ENCODE assay signal across 28 mouse cellular contexts in genomic region chr2:152926896-152927295, GRCm38 (mm10). TPM values are rescaled to one million over a fixed set of nuclear protein-coding genes. Genes with fewer than 3 reads are reported as not detected.
A peak's percentile ranks its signal among the peaks of the same experiment; 100 is the strongest.
DNase-seq lines count a peak whose midpoint lies in the region; ATAC-seq lines count a peak whose summit lies in the region.
"Had no signal": no experiment of that assay in that cellular context is flagged by ENCODE, and none has a peak within 500 bp of the region (broad histone marks: within the 10 kb centered on the region; RNA-seq: fewer than 3 reads in every experiment).

No protein-coding gene starts in this region.

- H3K27ac ChIP-seq in heart, embryonic 16.5 days (ENCODE audit: low read length), result peak overlapping the region; percentile 11; the same call in 1 of the 2 replicates
- H3K27ac ChIP-seq in limb, embryonic 11.5 days (replicated peaks; ENCODE audit: low read depth, low read length), result 0 out of 2 replicates have a peak overlapping the region, but pooled peaks have one; percentile 30
- H3K27ac ChIP-seq: embryonic facial prominence, embryonic 12.5 days; hindbrain, postnatal 0 days; liver, embryonic 12.5 days; neural tube, embryonic 13.5 days; stomach, embryonic 15.5 days had no signal

- peaks cover 11% of the 10 kb centered on the region for H3K4me1 ChIP-seq in heart, embryonic 16.5 days (ENCODE audit: control insufficient read depth, insufficient read depth, low read length)
- H3K4me1 ChIP-seq in limb, embryonic 11.5 days (ENCODE audit: control insufficient read depth, insufficient read depth, low read length), result peaks cover 42% of the 10 kb centered on the region

- H3K4me3 ChIP-seq in heart, embryonic 16.5 days (ENCODE audit: low read length), result no peak overlapping the region
- H3K4me3 ChIP-seq in limb, embryonic 11.5 days (ENCODE audit: low read depth, low read length), result no peak overlapping the region
- H3K4me3 ChIP-seq: embryonic facial prominence, embryonic 12.5 days; liver, embryonic 12.5 days; lung, embryonic 15.5 days; neural tube, embryonic 13.5 days; stomach, embryonic 15.5 days had no signal

- H3K27me3 ChIP-seq in heart, embryonic 16.5 days (ENCODE audit: control insufficient read depth, insufficient read depth, low read length), result no peaks in the 10 kb centered on the region
- no peaks in the 10 kb centered on the region for H3K27me3 ChIP-seq in limb, embryonic 11.5 days (ENCODE audit: control insufficient read depth, insufficient read depth, low read length)
- H3K27me3 ChIP-seq: embryonic facial prominence, embryonic 12.5 days; lung, embryonic 15.5 days; neural tube, embryonic 13.5 days; stomach, embryonic 15.5 days had no signal

- no peak overlapping the region for H3K4me2 ChIP-seq in heart, embryonic 16.5 days (ENCODE audit: low read depth, low read length)
- no peak overlapping the region for H3K4me2 ChIP-seq in limb, embryonic 11.5 days (ENCODE audit: low read depth, severe bottlenecking)
- H3K4me2 ChIP-seq: embryonic facial prominence, embryonic 12.5 days; liver, embryonic 12.5 days; lung, embryonic 15.5 days; neural tube, embryonic 13.5 days; stomach, embryonic 15.5 days had no signal

- 76% methylated on average over 9 of the region's 9 CpGs for WGBS in heart, embryonic 16.5 days
- WGBS in limb, embryonic 11.5 days, result 69% methylated on average over 9 of the region's 9 CpGs

- H3K36me3 ChIP-seq in heart, embryonic 16.5 days (ENCODE audit: control insufficient read depth, insufficient read depth), result no peaks in the 10 kb centered on the region
- H3K36me3 ChIP-seq in limb, embryonic 11.5 days (ENCODE audit: control insufficient read depth, insufficient read depth, low read length), result no peaks in the 10 kb centered on the region
- H3K36me3 ChIP-seq: embryonic facial prominence, embryonic 12.5 days; G1E; liver, embryonic 12.5 days; lung, embryonic 15.5 days; neural tube, embryonic 13.5 days; stomach, embryonic 15.5 days had no signal

- no peak for ATAC-seq in heart, embryonic 16.5 days (replicated peaks; ENCODE audit: extremely low read depth, insufficient read depth, low FRiP score)
- no peak for ATAC-seq in limb, embryonic 11.5 days (ENCODE audit: insufficient number of reproducible peaks, low FRiP score, low TSS enrichment, low read depth)
- ATAC-seq: CD4-positive, CD25-positive, alpha-beta regulatory T cell, adult 4 months; hindbrain, postnatal 0 days; liver, embryonic 12.5 days had no signal

- intact Hi-C loops in heart, postnatal 36 days (cut with DNase I), result no loop called here
- intact Hi-C loops in left cerebral cortex, postnatal 25 days (cut with DNase I), result no loop called here

- no peak overlapping the region for H3K9ac ChIP-seq in heart, embryonic 16.5 days (ENCODE audit: low read length)
- no peak overlapping the region for H3K9ac ChIP-seq in limb, embryonic 11.5 days (ENCODE audit: low read length)
- H3K9ac ChIP-seq: embryonic facial prominence, embryonic 12.5 days; liver, embryonic 12.5 days; lung, embryonic 15.5 days; stomach, embryonic 15.5 days had no signal

- no peaks in the 10 kb centered on the region for H3K9me3 ChIP-seq in heart, embryonic 16.5 days (replicated peaks; ENCODE audit: control insufficient read depth, low read length)
- no peaks in the 10 kb centered on the region for H3K9me3 ChIP-seq in limb, embryonic 11.5 days (ENCODE audit: control insufficient read depth, low read length)
- H3K9me3 ChIP-seq: embryonic facial prominence, embryonic 12.5 days; G1E; liver, embryonic 12.5 days; lung, embryonic 15.5 days; neural tube, embryonic 13.5 days; stomach, embryonic 15.5 days had no signal

- no peak for DNase-seq in heart, postnatal 36 days
- DNase-seq in 3T3-L1 (ENCODE audit: low read depth, low spot score) (peak; percentile 79), NIH3T3 (ENCODE audit: low read depth) (peak; percentile 69)
- no peak for DNase-seq in limb, embryonic 11.5 days (ENCODE audit: low spot score)
- DNase-seq in cerebellum, postnatal 4 days (ENCODE audit: low spot score in 2 of 2), result no peak
- DNase-seq in neural tube, embryonic 10.5 days (ENCODE audit: extremely low spot score, low spot score), result no peak
- DNase-seq in left cerebral cortex, postnatal 25 days (ENCODE audit: low spot score in 2 of 2), result no peak
- DNase-seq: cerebellum, adult 11 months; cerebellum, postnatal 25 days; heart, postnatal 14 days; kidney, adult 11 months; kidney, postnatal 36 days; spleen, adult 18-20 months; thymus, postnatal 25 days had no signal

RNA-seq across cellular contexts. Expression of gene Foxs1, which starts 6.1 kb away (rescaled TPM):
- 6.1 and 6.6 TPM in 2 replicates for polyA plus RNA-seq in heart, embryonic 16.5 days (2015; fragmentation: Nextera tagmentation; extraction: Ambion mirVana)
- 1 to 10 TPM; 2.8 to 3.6 TPM for total RNA-seq in heart, postnatal 36 days (2021)
- 0.29 and 0.38 TPM in 2 replicates for polyA plus RNA-seq in limb, embryonic 11.5 days (2014; fragmentation: Nextera tagmentation; extraction: Ambion mirVana)
- 1 to 10 TPM; 1.0 TPM for total RNA-seq in left cerebral cortex, postnatal 25 days (2021)
- total RNA-seq: G1E; megakaryocyte progenitor cell, adult 5-6 weeks had no signal
- polyA plus RNA-seq: CD4-positive, CD25-positive, alpha-beta regulatory T cell, adult 4 months; G1E; liver, embryonic 12.5 days had no signal

RNA-seq across cellular contexts. Expression of gene Mylk2, which starts 15.7 kb away (rescaled TPM):
- polyA plus RNA-seq in heart, embryonic 16.5 days (2015; fragmentation: Nextera tagmentation; extraction: Ambion mirVana), result 0.10 and 0.32 TPM in 2 replicates
- total RNA-seq in heart, postnatal 36 days (2021), result under 1 TPM in 1 of 2 experiments, not detected in 1; 0.22 TPM
- polyA plus RNA-seq in limb, embryonic 11.5 days (2014; fragmentation: Nextera tagmentation; extraction: Ambion mirVana), result not detected in 2 replicates
- total RNA-seq in left cerebral cortex, postnatal 25 days (2021), result not detected
- total RNA-seq: adrenal gland, adult 2 months; layer of hippocampus, postnatal 10 days; left cerebral cortex, postnatal 10 days; megakaryocyte progenitor cell, adult 5-6 weeks had no signal
- polyA plus RNA-seq: adrenal gland, adult 2 months; CD4-positive, CD25-positive, alpha-beta regulatory T cell, adult 4 months; G1E; liver, embryonic 12.5 days; neural tube, embryonic 13.5 days had no signal

RNA-seq across cellular contexts. Expression of gene Dusp15, which starts 24.6 kb away (rescaled TPM):
- polyA plus RNA-seq in heart, embryonic 16.5 days (2015; fragmentation: Nextera tagmentation; extraction: Ambion mirVana), result 0.10 and 0.33 TPM in 2 replicates
- not detected for total RNA-seq in heart, postnatal 36 days (2021)
- polyA plus RNA-seq in limb, embryonic 11.5 days (2014; fragmentation: Nextera tagmentation; extraction: Ambion mirVana), result 0.37 and 1.0 TPM in 2 replicates
- total RNA-seq in left cerebral cortex, postnatal 25 days (2021), result 10 to 100 TPM; 17.8 to 23.4 TPM
- total RNA-seq: megakaryocyte progenitor cell, adult 5-6 weeks had no signal
- polyA plus RNA-seq: G1E; liver, embryonic 12.5 days had no signal

RNA-seq across cellular contexts. Expression of gene Ttll9, which starts 35.4 kb away (rescaled TPM):
- 0.95 and 1.1 TPM in 2 replicates for polyA plus RNA-seq in heart, embryonic 16.5 days (2015; fragmentation: Nextera tagmentation; extraction: Ambion mirVana)
- not detected for total RNA-seq in heart, postnatal 36 days (2021)
- 0.35 and 0.62 TPM in 2 replicates for polyA plus RNA-seq in limb, embryonic 11.5 days (2014; fragmentation: Nextera tagmentation; extraction: Ambion mirVana)
- total RNA-seq in left cerebral cortex, postnatal 25 days (2021), result 1 to 10 TPM; 1.7 to 2.6 TPM
- total RNA-seq: G1E; gastrocnemius, postnatal 4 days; heart, postnatal 14 days had no signal
- polyA plus RNA-seq: G1E had no signal

Comparison
In these comparisons a context has a peak if more than half of its experiments do, and no peak if none do; other contexts are left out.
1. DNase-seq: peak in 3T3-L1 (single experiment) and NIH3T3 (single experiment); none in heart, postnatal 36 days (0 of 2), limb, embryonic 11.5 days (single experiment), cerebellum, postnatal 4 days (0 of 2), neural tube, embryonic 10.5 days (single experiment) and left cerebral cortex, postnatal 25 days (0 of 2).
2. RNA of gene Dusp15, which starts 24.6 kb away (total RNA-seq): 17.8 to 23.4 TPM in left cerebral cortex, postnatal 25 days; not detected in heart, postnatal 36 days; every median in the first group is over 10 times any median in the second.